Mouse (Mus musculus) neural tube, embryonic 11.5 days (tissue): ENCODE measurements at regions not wholly inside any gene's neighbourhood (a gene's known extent, or its start where the extent isn't known, plus 50 kb on each side); places are given as distances from the start of the nearest gene placed in this dataset.

Experiments used
- ATAC-seq: fragments of 200-750 bp; cut with Nextera tagmentation; 2 replicates; pipeline ENCODE4 v1.8.0; 2017; ENCODE audit warnings: moderate number of reproducible peaks, mild to moderate bottlenecking, moderate TSS enrichment, moderate library complexity; ENCODE audit not compliant: insufficient read depth, low FRiP score, low TSS enrichment
- DNase-seq: peaks from one replicate; pipeline ENCODE4 v3.0.0-alpha.2; 2015; ENCODE audit warnings: low spot score
- H3K27ac ChIP-seq: fragments of 300-500 bp; sonication (generic); 2 replicates; pipeline ENCODE4 v1.5.1; 2014; ENCODE audit warnings: low read depth, mild to moderate bottlenecking, low read length
- H3K27me3 ChIP-seq: fragments of 300-500 bp; sonication (generic); 2 replicates; pipeline ENCODE4 v1.6.1; 2014; ENCODE audit warnings: mild to moderate bottlenecking, low read length, mixed read lengths; ENCODE audit not compliant: control insufficient read depth, insufficient read depth
- H3K36me3 ChIP-seq: fragments of 300-500 bp; sonication (generic); 2 replicates; pipeline ENCODE4 v1.6.1; 2014; ENCODE audit warnings: mild to moderate bottlenecking, low read length, moderate library complexity, mixed read lengths; ENCODE audit not compliant: control insufficient read depth, insufficient read depth
- H3K4me1 ChIP-seq: fragments of 300-500 bp; sonication (generic); 2 replicates; pipeline ENCODE4 v1.6.1; 2014; ENCODE audit warnings: low read length, mixed read lengths; ENCODE audit not compliant: control insufficient read depth, insufficient read depth
- H3K4me2 ChIP-seq: fragments of 300-500 bp; sonication (generic); 2 replicates; pipeline ENCODE4 v1.6.1; 2014; ENCODE audit warnings: low read depth, mild to moderate bottlenecking, moderate library complexity
- H3K4me3 ChIP-seq: fragments of 300-500 bp; sonication (generic); 2 replicates; pipeline ENCODE4 v1.5.1; 2014; ENCODE audit warnings: low read depth, low read length
- H3K9ac ChIP-seq: fragments of 300-500 bp; sonication (generic); 2 replicates; pipeline ENCODE4 v1.6.1; 2014; ENCODE audit warnings: mild to moderate bottlenecking, low read length
- H3K9me3 ChIP-seq: fragments of 300-500 bp; sonication (generic); 2 replicates; pipeline ENCODE4 v1.6.1; 2016; ENCODE audit warnings: low read length; ENCODE audit not compliant: control insufficient read depth
- WGBS: fragments of 180-500 bp; shearing (Covaris S2); extraction: QIAGEN DNeasy Blood & Tissue Kit; methylation state at CpG from one replicate; pipeline ENCODE4 v1.1.7; 2014; 5-methylcytosine and 5-hydroxymethylcytosine counted together

GRCm38 (mm10) chr4:54646033-54646432 is 298.8 kb upstream of the Zfp462 start:
- Histone ChIP-seq H3K4me1 (no peaks in the 10 kb centered on the region), H3K36me3 (no peaks in the 10 kb centered on the region), H3K9ac (no peak overlapping the region), H3K27ac (no peak overlapping the region), H3K4me2 (no peak overlapping the region), H3K9me3 (no peaks in the 10 kb centered on the region), H3K4me3 (no peak overlapping the region), H3K27me3 (no peaks in the 10 kb centered on the region)
- DNase-seq (no peak), ATAC-seq (no peak)
- 77% methylated on average over 11 of the region's 11 CpGs for WGBS

DNA sequence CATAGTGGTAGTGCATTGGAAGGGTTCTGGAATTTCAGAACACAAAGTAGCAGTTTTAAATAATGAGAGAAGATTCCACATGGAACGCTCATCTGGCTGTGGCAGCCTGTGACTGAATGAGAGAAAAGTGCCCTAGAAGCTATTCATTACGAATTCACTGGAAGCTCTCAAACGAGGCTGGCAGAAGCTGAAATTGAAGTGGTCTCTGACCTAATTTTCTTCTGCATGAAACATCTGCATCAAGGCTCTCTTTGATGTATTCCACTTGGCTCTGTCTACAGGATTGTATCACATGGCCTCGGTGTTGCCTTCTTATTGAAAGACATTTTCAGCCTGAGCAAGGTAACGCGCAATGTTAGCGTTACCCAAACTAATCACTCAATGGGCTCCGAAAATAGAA is 298.4 kb upstream of the Zfp462 start:
- ATAC-seq = no peak
- H3K4me2 ChIP-seq = no peak overlapping the region
- no peak overlapping the region for H3K9ac ChIP-seq
- no peaks in the 10 kb centered on the region for H3K9me3 ChIP-seq
- no peaks in the 10 kb centered on the region for H3K36me3 ChIP-seq
- no peaks in the 10 kb centered on the region for H3K27me3 ChIP-seq
- H3K27ac ChIP-seq = no peak overlapping the region
- WGBS = 74% methylated on average over 8 of the region's 8 CpGs
- DNase-seq = no peak
- H3K4me3 ChIP-seq = no peak overlapping the region
- no peaks in the 10 kb centered on the region for H3K4me1 ChIP-seq

- ATAC-seq (no peak), DNase-seq (no peak)
- 93% methylated on average over 4 of the region's 4 CpGs for WGBS
- Histone ChIP-seq H3K4me1 (peaks cover 14% of the 10 kb centered on the region), H3K9me3 (no peaks in the 10 kb centered on the region), H3K4me2 (no peak overlapping the region), H3K27ac (no peak overlapping the region), H3K36me3 (no peaks in the 10 kb centered on the region), H3K9ac (no peak overlapping the region), H3K27me3 (no peaks in the 10 kb centered on the region), H3K4me3 (no peak overlapping the region)
These were observed 296.6 kb upstream of the Zfp462 start for GRCm38 (mm10) chr4:54648254-54648653.

DNA sequence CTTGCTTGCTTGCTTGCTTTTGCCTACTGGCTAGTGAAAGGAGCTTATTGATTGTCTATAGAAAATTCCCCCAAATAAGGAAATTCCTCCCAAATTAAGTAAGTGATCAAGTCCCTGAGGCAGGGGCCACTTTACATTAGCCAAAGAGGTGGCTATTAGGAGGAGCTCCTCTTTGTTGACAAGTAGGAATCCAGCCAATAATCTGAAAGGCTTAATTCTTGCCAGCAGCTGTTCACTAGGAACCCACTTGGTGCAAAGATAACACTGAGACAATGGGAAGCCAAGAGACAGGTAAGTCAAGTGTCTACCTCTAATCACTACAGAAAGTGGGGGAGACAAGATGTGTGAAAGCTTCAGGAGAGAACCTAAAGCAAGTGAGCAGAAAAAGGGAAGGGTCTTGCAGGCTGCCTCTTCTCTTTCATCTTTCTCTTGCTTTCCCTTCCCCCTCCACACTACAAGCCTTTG is 293.2 kb upstream of the Zfp462 start:
- Histone ChIP-seq H3K27me3 (no peaks in the 10 kb centered on the region), H3K4me3 (no peak overlapping the region), H3K9me3 (no peaks in the 10 kb centered on the region), H3K9ac (peak overlapping the region; percentile 56), H3K27ac (peak overlapping the region; percentile 96), H3K4me1 (peaks cover 17% of the 10 kb centered on the region), H3K36me3 (no peaks in the 10 kb centered on the region), H3K4me2 (no peak overlapping the region; the same call in 1 of the 2 replicates)
- ATAC-seq (no peak), DNase-seq (no peak)

- Histone ChIP-seq H3K27me3 (no peaks in the 10 kb centered on the region), H3K4me1 (peaks cover 17% of the 10 kb centered on the region), H3K27ac (peak overlapping the region; percentile 96), H3K4me2 (peak overlapping the region; percentile 2; the same call in 1 of the 2 replicates), H3K9ac (peak overlapping the region; percentile 56), H3K4me3 (no peak overlapping the region), H3K36me3 (no peaks in the 10 kb centered on the region), H3K9me3 (no peaks in the 10 kb centered on the region)
- peak; percentile 75 for DNase-seq
- ATAC-seq = peak; percentile 94
- WGBS = 13% methylated on average over 11 of the region's 11 CpGs
These were observed 292.5 kb upstream of the Zfp462 start for GRCm38 (mm10) chr4:54652111-54653021.

- no peaks in the 10 kb centered on the region for H3K9me3 ChIP-seq
- WGBS = 40% methylated on average over 10 of the region's 10 CpGs
- ATAC-seq = peak; percentile 29; the same call in 1 of the 2 replicates
- peak overlapping the region; percentile 96 for H3K27ac ChIP-seq
- H3K4me2 ChIP-seq = no peak overlapping the region
- peaks cover 17% of the 10 kb centered on the region for H3K4me1 ChIP-seq
- H3K4me3 ChIP-seq = no peak overlapping the region
- no peaks in the 10 kb centered on the region for H3K27me3 ChIP-seq
- peak overlapping the region; percentile 56 for H3K9ac ChIP-seq
- peak; percentile 44 for DNase-seq
- H3K36me3 ChIP-seq = no peaks in the 10 kb centered on the region
These were observed 291.6 kb upstream of the Zfp462 start for GRCm38 (mm10) chr4:54653097-54653776.
